Mouse (Mus musculus): ENCODE measurements around the gene Nr2f1.
"Not testable (repeated sequence)": the region's sequence is repeated elsewhere in the genome, so short reads cannot be mapped to it uniquely, and the experiment has no call there.

Nr2f1 gene

GRCm38 (mm10) chr13:78199642-78200160 is at the start of gene Nr2f1:
Gene Nr2f1 (minus strand): TSS chr13:78199757.
- no peak for DNase-seq

- DNase-seq = no peak
Observed at GRCm38 (mm10) chr13:78221680-78222079, 22.1 kb upstream of the Nr2f1 start.

- DNase-seq = not testable (repeated sequence)
Observed at GRCm38 (mm10) chr13:78220238-78220637, 20.7 kb upstream of the Nr2f1 start.

GRCm38 (mm10) chr13:78215223-78215622 is 15.7 kb upstream of the Nr2f1 start:
- DNase-seq = no peak

GRCm38 (mm10) chr13:78213155-78213554 is 13.6 kb upstream of the Nr2f1 start:
- DNase-seq = no peak

GRCm38 (mm10) chr13:78212111-78212510 is 12.6 kb upstream of the Nr2f1 start:
- DNase-seq = no peak

GRCm38 (mm10) chr13:78211231-78212010 is 11.9 kb upstream of the Nr2f1 start:
- no peak for DNase-seq

- DNase-seq = no peak
Observed at GRCm38 (mm10) chr13:78210748-78211089, 11.2 kb upstream of the Nr2f1 start.

GRCm38 (mm10) chr13:78210029-78210747 is 10.6 kb upstream of the Nr2f1 start:
- DNase-seq = peak; percentile 42 to 50

- no peak for DNase-seq
Observed at GRCm38 (mm10) chr13:78209611-78210028, 10.1 kb upstream of the Nr2f1 start.

- no peak for DNase-seq
Observed at GRCm38 (mm10) chr13:78208689-78209410, 9.3 kb upstream of the Nr2f1 start.

GRCm38 (mm10) chr13:78207796-78208645 is 8.5 kb upstream of the Nr2f1 start:
- no peak for DNase-seq

GRCm38 (mm10) chr13:78206891-78207430 is 7.4 kb upstream of the Nr2f1 start:
- no peak for DNase-seq

GRCm38 (mm10) chr13:78205426-78205825 is 5.9 kb upstream of the Nr2f1 start:
- no peak for DNase-seq

- peak; percentile 79 to 82 for DNase-seq
Observed at GRCm38 (mm10) chr13:78203348-78204061, 3.9 kb upstream of the Nr2f1 start.

- peak; percentile 63 to 69 for DNase-seq
Observed at GRCm38 (mm10) chr13:78202574-78203347, 3.2 kb upstream of the Nr2f1 start.

GRCm38 (mm10) chr13:78201871-78202565 is 2.5 kb upstream of the Nr2f1 start:
- no peak for DNase-seq

GRCm38 (mm10) chr13:78200991-78201870 is 1.7 kb upstream of the Nr2f1 start:
- peak; percentile 91 to 94 for DNase-seq

- DNase-seq = peak; percentile 64 to 66
Observed at GRCm38 (mm10) chr13:78200407-78200806, 850 bp upstream of the Nr2f1 start.

Data from cerebellum, postnatal 36 days (tissue).